Mouse (Mus musculus) stomach, adult 2 months (tissue): ENCODE results near the gene Crisp2. TPM values are rescaled to one million over a fixed set of nuclear protein-coding genes. Genes with fewer than 3 reads are reported as not detected.

ENCODE experiments used
- polyA plus RNA-seq: library from polyadenylated mRNA; depleted of rRNA; stranded (reverse); fragments of >200 nt; gene quantifications from 2 replicates; pipeline ENCODE4 v1.2.3, GENCODE M21; 2012; rRNA removed

The Crisp2 gene
- polyA plus RNA-seq: not detected in 2 replicates

DNA sequence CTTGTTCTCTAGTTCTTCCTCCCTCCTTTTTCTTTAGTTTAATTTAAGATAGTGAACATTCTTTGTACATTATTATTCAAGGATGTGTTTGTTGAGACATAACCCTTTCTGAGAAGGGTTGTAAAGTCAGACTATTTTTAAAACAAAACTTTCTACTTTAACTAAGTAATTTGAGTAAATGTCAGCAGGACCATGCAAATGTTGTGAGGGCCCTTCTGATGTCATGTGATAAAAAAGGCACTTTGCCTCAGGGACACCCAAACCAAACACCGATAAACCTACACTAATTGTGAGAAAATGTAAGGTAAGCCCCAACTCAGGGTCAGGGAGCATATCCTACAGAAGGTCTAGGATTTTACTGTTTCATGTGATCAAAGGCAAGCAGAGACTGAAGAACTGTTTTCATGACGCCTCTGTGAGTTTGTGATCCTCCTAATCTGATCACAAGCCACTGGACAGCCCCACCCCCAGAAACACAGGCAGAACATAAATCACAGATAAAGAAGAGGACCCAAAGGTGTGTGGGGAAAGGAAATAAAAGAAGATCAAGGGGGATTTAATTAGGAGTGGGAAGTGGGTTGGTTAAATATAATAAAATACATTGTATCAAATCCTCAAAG lies at the start of gene Crisp2:
TSS of gene Crisp2 (minus strand) at position 51 of the 620 bp plus-strand sequence.

GRCm38 (mm10) chr17:40810934-40811333 lies 4.1 kb upstream of the Crisp2 start, which contains the start of gene Rhag:
TSS of gene Rhag (plus strand) at chr17:40811126.

GRCm38 (mm10) chr17:40726820-40727219 lies 80.0 kb downstream of the Crisp2 start, which contains the start of gene Esp1:
TSS of gene Esp1 (plus strand) at chr17:40727120.

Other genes starting within 250 kb of the Crisp2 start
- not detected in 2 replicates for gene Esp6, start 245.5 kb downstream of the Crisp2 start, polyA plus RNA-seq
- not detected in 2 replicates for gene Esp4, start 208.4 kb downstream of the Crisp2 start, polyA plus RNA-seq
- not detected in 2 replicates for gene Esp3, start 174.9 kb downstream of the Crisp2 start, polyA plus RNA-seq
- not detected in 2 replicates for gene Esp1, start 79.9 kb downstream of the Crisp2 start, polyA plus RNA-seq
- not detected in 2 replicates for gene Rhag, start 4.1 kb upstream of the Crisp2 start, polyA plus RNA-seq
- gene 9130008F23Rik, start 73.6 kb upstream of the Crisp2 start, polyA plus RNA-seq: 5.0 and 5.8 TPM in 2 replicates
- not detected in 2 replicates for gene Glyatl3, start 107.3 kb upstream of the Crisp2 start, polyA plus RNA-seq
- gene Mut, start 127.7 kb upstream of the Crisp2 start, polyA plus RNA-seq: 1.4 and 1.8 TPM in 2 replicates
- 0.08 TPM in 1 of 2 replicates, not detected in the other for gene Cenpq, start 128.0 kb upstream of the Crisp2 start, polyA plus RNA-seq